Mouse (Mus musculus): ENCODE results near the gene Noto. TPM values are rescaled to one million over a fixed set of nuclear protein-coding genes. Genes with fewer than 3 reads are reported as not detected.

Noto gene
- polyA plus RNA-seq (2014; fragmentation: Nextera tagmentation; extraction: Ambion mirVana) = not detected in 2 replicates

- Histone ChIP-seq H3K9ac (ENCODE audit: low read length) (no peak within 1 kb of the TSS), H3K4me3 (ENCODE audit: low read depth, low read length) (no peak within 1 kb of the TSS), H3K4me2 (ENCODE audit: low read depth) (no peak within 1 kb of the TSS), H3K4me1 (ENCODE audit: control insufficient read depth, insufficient read depth, low read length) (no peaks in the 10 kb centered on the region), H3K9me3 (ENCODE audit: control insufficient read depth, low read length) (no peaks in the 10 kb centered on the region), H3K36me3 (ENCODE audit: control insufficient read depth, insufficient read depth, low read length) (no peaks in the 10 kb centered on the region), H3K27ac (ENCODE audit: low read depth, low read length) (no peak within 1 kb of the TSS), H3K27me3 (ENCODE audit: control insufficient read depth, insufficient read depth, low read length) (peaks cover 14% of the 10 kb centered on the region)
- peak; percentile 8 for DNase-seq (ENCODE audit: low spot score)
- WGBS = 12% methylated on average over 28 of the region's 28 CpGs
- no peak for ATAC-seq (ENCODE audit: insufficient read depth, low FRiP score, low TSS enrichment)
Observed at GRCm38 (mm10) chr6:85423836-85424379, at the start of gene Noto. TSS of gene Noto (plus strand) at chr6:85423886.

GRCm38 (mm10) chr6:85373951-85374733 is 49.5 kb upstream of the Noto start, which contains the start of gene Rab11fip5:
TSS of gene Rab11fip5 (minus strand) at chr6:85374634.
- Histone ChIP-seq H3K9ac (ENCODE audit: low read length) (peak within 1 kb of the TSS; percentile 59), H3K27me3 (ENCODE audit: control insufficient read depth, insufficient read depth, low read length) (0 out of 2 replicates have a peak, but pooled peaks cover 2% of the 10 kb centered on the region), H3K4me3 (ENCODE audit: low read depth, low read length) (peak within 1 kb of the TSS; percentile 70), H3K36me3 (ENCODE audit: control insufficient read depth, insufficient read depth, low read length) (no peaks in the 10 kb centered on the region), H3K9me3 (ENCODE audit: control insufficient read depth, low read length) (no peaks in the 10 kb centered on the region), H3K4me1 (ENCODE audit: control insufficient read depth, insufficient read depth, low read length) (no peaks in the 10 kb centered on the region; the same call in 1 of the 2 replicates), H3K4me2 (ENCODE audit: low read depth) (peak within 1 kb of the TSS; percentile 87), H3K27ac (ENCODE audit: low read depth, low read length) (peak within 1 kb of the TSS; percentile 46; the same call in 1 of the 2 replicates)
- peak; percentile 17 for ATAC-seq (ENCODE audit: insufficient read depth, low FRiP score, low TSS enrichment)
- WGBS = 2% methylated on average over 65 of the region's 80 CpGs
- peak; percentile 51 for DNase-seq (ENCODE audit: low spot score)

GRCm38 (mm10) chr6:85374734-85375114 is 49.0 kb upstream of the Noto start:
- Histone ChIP-seq H3K4me1 (ENCODE audit: control insufficient read depth, insufficient read depth, low read length) (no peaks in the 10 kb centered on the region), H3K4me2 (ENCODE audit: low read depth) (peak overlapping the region; percentile 87), H3K27ac (ENCODE audit: low read depth, low read length) (no peak overlapping the region), H3K9me3 (ENCODE audit: control insufficient read depth, low read length) (no peaks in the 10 kb centered on the region), H3K9ac (ENCODE audit: low read length) (peak overlapping the region; percentile 23; the same call in 1 of the 2 replicates), H3K27me3 (ENCODE audit: control insufficient read depth, insufficient read depth, low read length) (0 out of 2 replicates have a peak, but pooled peaks cover 2% of the 10 kb centered on the region), H3K4me3 (ENCODE audit: low read depth, low read length) (peak overlapping the region; percentile 70), H3K36me3 (ENCODE audit: control insufficient read depth, insufficient read depth, low read length) (no peaks in the 10 kb centered on the region)
- DNase-seq (ENCODE audit: low spot score) = peak; percentile 98
- peak; percentile 97 for ATAC-seq (ENCODE audit: insufficient read depth, low FRiP score, low TSS enrichment)
- WGBS = under 1% methylated on average over 19 of the region's 19 CpGs

- Histone ChIP-seq H3K27ac (ENCODE audit: low read depth, low read length) (no peak overlapping the region), H3K27me3 (ENCODE audit: control insufficient read depth, insufficient read depth, low read length) (0 out of 2 replicates have a peak, but pooled peaks cover 2% of the 10 kb centered on the region), H3K9ac (ENCODE audit: low read length) (no peak overlapping the region), H3K4me1 (ENCODE audit: control insufficient read depth, insufficient read depth, low read length) (no peaks in the 10 kb centered on the region), H3K4me2 (ENCODE audit: low read depth) (no peak overlapping the region), H3K9me3 (ENCODE audit: control insufficient read depth, low read length) (no peaks in the 10 kb centered on the region), H3K4me3 (ENCODE audit: low read depth, low read length) (no peak overlapping the region), H3K36me3 (ENCODE audit: control insufficient read depth, insufficient read depth, low read length) (no peaks in the 10 kb centered on the region)
- WGBS = 69% methylated on average over 4 of the region's 4 CpGs
- DNase-seq (ENCODE audit: low spot score) = no peak
- no peak for ATAC-seq (ENCODE audit: insufficient read depth, low FRiP score, low TSS enrichment)
Observed at GRCm38 (mm10) chr6:85377066-85377734, 46.5 kb upstream of the Noto start.

GRCm38 (mm10) chr6:85377876-85378275 is 45.8 kb upstream of the Noto start:
- H3K4me1 ChIP-seq (ENCODE audit: control insufficient read depth, insufficient read depth, low read length) = no peaks in the 10 kb centered on the region
- ATAC-seq (ENCODE audit: insufficient read depth, low FRiP score, low TSS enrichment) (no peak), DNase-seq (ENCODE audit: low spot score) (no peak)
- no peaks in the 10 kb centered on the region for H3K36me3 ChIP-seq (ENCODE audit: control insufficient read depth, insufficient read depth, low read length)
- no peak overlapping the region for H3K4me3 ChIP-seq (ENCODE audit: low read depth, low read length)
- WGBS = 48% methylated on average over 5 of the region's 5 CpGs
- 0 out of 2 replicates have a peak, but pooled peaks cover 2% of the 10 kb centered on the region for H3K27me3 ChIP-seq (ENCODE audit: control insufficient read depth, insufficient read depth, low read length)
- no peak overlapping the region for H3K27ac ChIP-seq (ENCODE audit: low read depth, low read length)
- H3K4me2 ChIP-seq (ENCODE audit: low read depth) = no peak overlapping the region
- H3K9me3 ChIP-seq (ENCODE audit: control insufficient read depth, low read length) = no peaks in the 10 kb centered on the region
- no peak overlapping the region for H3K9ac ChIP-seq (ENCODE audit: low read length)

GRCm38 (mm10) chr6:85378629-85379028 is 45.1 kb upstream of the Noto start:
- no peaks in the 10 kb centered on the region for H3K36me3 ChIP-seq (ENCODE audit: control insufficient read depth, insufficient read depth, low read length)
- H3K4me2 ChIP-seq (ENCODE audit: low read depth) = no peak overlapping the region
- no peaks in the 10 kb centered on the region for H3K27me3 ChIP-seq (ENCODE audit: control insufficient read depth, insufficient read depth, low read length)
- 57% methylated on average over 8 of the region's 8 CpGs for WGBS
- H3K9ac ChIP-seq (ENCODE audit: low read length) = no peak overlapping the region
- no peak overlapping the region for H3K4me3 ChIP-seq (ENCODE audit: low read depth, low read length)
- ATAC-seq (ENCODE audit: insufficient read depth, low FRiP score, low TSS enrichment) (no peak), DNase-seq (ENCODE audit: low spot score) (no peak)
- H3K27ac ChIP-seq (ENCODE audit: low read depth, low read length) = no peak overlapping the region
- H3K9me3 ChIP-seq (ENCODE audit: control insufficient read depth, low read length) = no peaks in the 10 kb centered on the region
- H3K4me1 ChIP-seq (ENCODE audit: control insufficient read depth, insufficient read depth, low read length) = no peaks in the 10 kb centered on the region

GRCm38 (mm10) chr6:85380201-85380900 is 43.3 kb upstream of the Noto start:
- no peak overlapping the region for H3K27ac ChIP-seq (ENCODE audit: low read depth, low read length)
- H3K36me3 ChIP-seq (ENCODE audit: control insufficient read depth, insufficient read depth, low read length) = no peaks in the 10 kb centered on the region
- ATAC-seq (ENCODE audit: insufficient read depth, low FRiP score, low TSS enrichment) (peak; percentile 86), DNase-seq (ENCODE audit: low spot score) (peak; percentile 90)
- no peak overlapping the region for H3K9ac ChIP-seq (ENCODE audit: low read length)
- 27% methylated on average over 10 of the region's 10 CpGs for WGBS
- H3K4me1 ChIP-seq (ENCODE audit: control insufficient read depth, insufficient read depth, low read length) = no peaks in the 10 kb centered on the region
- peak overlapping the region; percentile 33 for H3K4me2 ChIP-seq (ENCODE audit: low read depth)
- no peaks in the 10 kb centered on the region for H3K27me3 ChIP-seq (ENCODE audit: control insufficient read depth, insufficient read depth, low read length)
- H3K9me3 ChIP-seq (ENCODE audit: control insufficient read depth, low read length) = no peaks in the 10 kb centered on the region
- no peak overlapping the region for H3K4me3 ChIP-seq (ENCODE audit: low read depth, low read length)

- DNase-seq (ENCODE audit: low spot score) = no peak
- 24% methylated on average over 17 of the region's 17 CpGs for WGBS
- ATAC-seq (ENCODE audit: insufficient read depth, low FRiP score, low TSS enrichment) = peak; percentile 54
- Histone ChIP-seq H3K9ac (ENCODE audit: low read length) (no peak overlapping the region), H3K4me1 (ENCODE audit: control insufficient read depth, insufficient read depth, low read length) (no peaks in the 10 kb centered on the region), H3K9me3 (ENCODE audit: control insufficient read depth, low read length) (no peaks in the 10 kb centered on the region), H3K27me3 (ENCODE audit: control insufficient read depth, insufficient read depth, low read length) (no peaks in the 10 kb centered on the region), H3K4me2 (ENCODE audit: low read depth) (peak overlapping the region; percentile 33), H3K36me3 (ENCODE audit: control insufficient read depth, insufficient read depth, low read length) (no peaks in the 10 kb centered on the region), H3K27ac (ENCODE audit: low read depth, low read length) (no peak overlapping the region), H3K4me3 (ENCODE audit: low read depth, low read length) (no peak overlapping the region)
Observed at GRCm38 (mm10) chr6:85380901-85381647, 42.6 kb upstream of the Noto start.

Data from neural tube, embryonic 11.5 days (tissue).